Mouse (Mus musculus) brain, embryonic 18.5 days (tissue): ENCODE measurements at regions not wholly inside any gene's neighbourhood (a gene's known extent, or its start where the extent isn't known, plus 50 kb on each side); places are given as distances from the start of the nearest gene placed in this dataset.

Source experiments
- DNase-seq: peaks from one replicate; pipeline ENCODE4 v3.0.0-alpha.2; 2012; ENCODE audit warnings: low read depth, low spot score

DNA sequence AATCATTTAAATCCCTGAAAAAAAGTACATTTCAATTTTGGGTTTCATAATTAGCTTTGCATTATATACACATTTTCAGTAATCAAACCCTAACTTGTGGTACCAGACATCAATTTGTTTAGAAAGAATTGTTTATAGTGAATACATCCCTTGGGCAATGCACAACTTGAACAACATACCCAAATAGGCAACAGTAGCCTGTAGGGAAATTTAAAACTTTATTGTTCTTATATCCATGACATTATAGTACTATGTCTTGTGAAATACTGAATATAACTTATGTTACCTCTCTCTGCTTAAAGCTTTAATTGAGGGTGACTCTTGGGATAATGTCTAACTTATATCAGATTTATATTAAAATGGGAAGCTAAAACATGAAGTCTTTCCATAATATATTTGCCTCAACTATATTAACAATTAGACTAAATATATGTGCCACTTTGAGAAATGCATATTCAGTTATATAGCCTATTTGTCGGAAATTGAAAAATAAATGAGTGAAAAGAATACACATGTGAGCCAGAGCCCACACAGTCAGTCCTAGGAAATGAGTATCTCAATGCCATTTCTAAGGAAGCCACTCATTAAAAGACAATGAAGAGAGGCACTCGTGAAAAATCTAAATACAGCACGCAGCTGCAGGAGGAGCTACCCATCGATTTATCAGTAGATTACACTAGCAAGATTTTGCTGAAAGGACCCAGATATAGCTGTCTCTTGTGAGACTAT lies 458.1 kb upstream of the Slitrk6 start:
- no peak for DNase-seq

- no peak for DNase-seq
These were observed 448.0 kb upstream of the Slitrk5 start for GRCm38 (mm10) chr14:111226926-111227325.

DNA sequence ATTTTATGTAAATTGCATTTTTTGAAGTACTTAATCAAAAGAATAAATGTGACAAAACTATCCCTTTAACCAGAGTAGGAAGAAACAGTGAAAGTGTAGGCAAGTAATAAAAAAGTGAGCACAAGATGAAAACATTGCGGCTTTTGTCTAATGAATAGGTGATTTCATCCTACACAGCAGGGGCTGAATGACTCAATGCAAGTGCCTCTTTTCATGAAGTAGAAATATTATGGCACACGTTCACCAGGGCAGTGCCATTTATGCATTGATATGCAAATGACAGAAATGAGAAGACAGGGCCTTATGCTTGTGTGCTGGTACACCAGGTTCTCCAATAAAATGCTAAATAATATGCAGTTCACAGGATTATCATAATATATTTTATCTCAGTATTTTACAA lies 435.8 kb upstream of the Slitrk5 start:
- no peak for DNase-seq

DNA sequence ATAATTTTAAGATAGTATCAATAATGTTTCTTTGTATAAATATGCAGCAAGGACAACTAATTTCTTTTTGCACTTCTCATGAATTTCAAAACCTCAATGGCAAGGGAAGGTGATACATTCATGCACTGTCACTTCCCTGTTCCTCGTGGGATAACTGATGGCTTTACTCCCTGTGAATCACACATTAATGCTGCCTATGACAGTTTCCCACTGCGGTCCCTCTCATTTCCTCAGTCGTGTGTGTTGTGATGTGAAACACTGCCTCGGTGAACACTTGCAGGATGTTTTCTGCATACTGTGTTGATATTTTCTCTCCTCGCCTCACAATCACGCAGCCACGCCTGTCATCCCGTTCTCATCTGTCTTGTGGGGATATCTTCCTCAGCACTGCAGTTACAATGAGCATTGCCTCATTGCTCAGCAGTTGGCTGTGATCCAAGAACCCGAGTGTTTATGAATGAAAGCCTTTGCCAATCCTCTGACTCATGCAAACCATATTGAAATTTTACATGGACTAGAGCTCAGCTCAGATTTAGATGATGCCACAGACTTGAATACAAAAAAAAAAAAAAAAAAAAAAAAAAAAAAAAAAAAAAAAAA lies 425.4 kb upstream of the Slitrk5 start:
- peak; percentile 45 for DNase-seq

DNA sequence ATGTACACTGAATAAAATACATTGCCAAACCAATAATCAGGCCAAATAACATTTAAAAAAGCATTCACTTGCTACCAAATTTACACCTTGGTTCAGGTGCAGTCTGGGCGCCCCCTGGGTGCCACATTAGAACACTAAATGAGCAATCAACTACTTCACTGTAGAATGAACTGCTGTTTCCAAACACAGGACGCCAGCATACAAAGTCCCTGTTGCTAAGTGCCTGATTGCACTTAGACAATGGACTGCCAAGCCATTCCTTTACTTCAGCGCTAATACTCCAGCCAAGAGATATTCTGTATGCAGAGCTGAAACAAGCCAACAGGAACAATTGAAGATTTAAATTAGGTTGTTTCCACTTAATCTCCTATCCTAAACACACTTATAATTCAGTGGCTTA lies 421.7 kb upstream of the Slitrk5 start:
- no peak for DNase-seq

GRCm38 (mm10) chr14:111261696-111262095 lies 413.2 kb upstream of the Slitrk5 start:
- DNase-seq, result no peak

GRCm38 (mm10) chr14:111270239-111270638 lies 404.7 kb upstream of the Slitrk5 start:
- no peak for DNase-seq

- no peak for DNase-seq
These were observed 393.5 kb upstream of the Slitrk5 start for GRCm38 (mm10) chr14:111281354-111281753.

DNA sequence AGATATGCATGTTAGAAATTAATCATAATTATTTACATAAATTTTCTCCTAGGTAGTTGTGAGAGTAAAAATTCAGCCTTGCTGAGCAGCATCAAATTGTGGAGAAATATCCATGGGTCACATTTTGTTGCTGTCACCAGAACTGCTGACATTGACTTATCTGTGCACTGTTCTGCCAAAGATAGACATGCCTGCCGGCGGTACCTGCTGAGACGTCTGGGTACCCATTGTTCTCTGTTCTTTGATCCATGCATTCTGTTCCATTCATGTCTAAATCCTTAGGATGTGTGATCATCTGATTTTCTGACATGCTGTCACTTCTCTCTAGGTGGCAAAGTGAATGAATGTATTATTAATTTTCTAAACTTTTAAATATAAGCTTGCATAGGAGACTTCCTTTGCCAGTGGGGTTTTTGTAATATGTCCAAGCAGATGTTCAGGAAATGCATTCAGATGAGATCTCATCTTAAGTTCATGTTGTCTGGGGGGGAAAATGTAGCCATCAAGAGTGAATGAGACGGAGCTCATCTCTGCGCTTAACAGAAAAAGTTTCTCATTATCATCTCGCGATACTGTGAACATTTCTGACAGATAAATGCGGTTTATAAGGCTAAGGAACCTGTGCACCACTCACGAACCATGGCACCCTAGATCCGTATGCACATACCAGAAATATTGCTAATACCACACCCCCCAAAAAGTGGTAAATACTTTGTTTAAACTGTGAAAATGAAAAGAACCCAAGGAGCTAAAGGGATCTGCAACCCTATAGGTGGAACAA lies 391.0 kb upstream of the Slitrk5 start:
- DNase-seq, result no peak

DNA sequence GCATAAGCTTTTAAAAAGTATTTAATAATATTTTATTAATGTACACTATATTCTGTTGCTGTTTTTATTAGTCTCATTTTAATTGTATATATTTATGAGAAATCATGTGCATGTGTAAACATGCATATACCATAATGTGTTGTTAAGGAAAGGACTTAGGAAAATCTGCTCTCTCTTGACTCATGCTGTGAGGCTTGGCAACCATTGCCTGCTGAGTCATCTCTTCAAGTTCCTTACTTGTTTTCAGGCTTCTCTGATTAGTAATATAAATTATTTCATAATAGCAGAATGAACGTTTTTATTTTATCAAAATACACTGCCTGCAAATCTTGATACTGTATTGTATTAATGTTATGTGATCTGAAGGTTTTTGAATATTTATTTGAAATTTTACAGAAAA lies 388.9 kb upstream of the Slitrk5 start:
- DNase-seq, result no peak

GRCm38 (mm10) chr14:111295521-111295920 lies 379.4 kb upstream of the Slitrk5 start:
- no peak for DNase-seq

- no peak for DNase-seq
These were observed 377.1 kb upstream of the Slitrk5 start for GRCm38 (mm10) chr14:111297796-111298195.

- no peak for DNase-seq
These were observed 344.3 kb upstream of the Slitrk5 start for GRCm38 (mm10) chr14:111330570-111330969.

DNA sequence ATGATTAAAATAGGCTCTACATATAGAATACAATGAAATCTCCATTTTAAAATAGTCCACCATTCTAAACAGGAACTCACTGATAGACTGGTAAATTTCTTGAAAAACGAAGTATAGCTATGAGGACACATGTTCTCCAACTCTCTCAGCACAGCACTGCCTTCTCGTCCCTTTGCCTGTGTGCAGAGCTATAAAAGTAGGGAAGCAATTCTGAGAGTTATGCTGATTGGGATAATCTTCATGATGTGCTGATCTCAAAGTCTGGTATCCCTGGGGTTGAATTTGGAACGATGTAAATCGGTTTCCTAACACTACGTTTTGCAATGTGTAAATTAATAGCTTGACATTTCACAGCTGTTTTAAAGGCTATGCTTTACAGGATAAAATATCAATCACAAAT lies 321.4 kb upstream of the Slitrk5 start:
- no peak for DNase-seq

GRCm38 (mm10) chr14:111396803-111397202 lies 278.1 kb upstream of the Slitrk5 start:
- no peak for DNase-seq

DNA sequence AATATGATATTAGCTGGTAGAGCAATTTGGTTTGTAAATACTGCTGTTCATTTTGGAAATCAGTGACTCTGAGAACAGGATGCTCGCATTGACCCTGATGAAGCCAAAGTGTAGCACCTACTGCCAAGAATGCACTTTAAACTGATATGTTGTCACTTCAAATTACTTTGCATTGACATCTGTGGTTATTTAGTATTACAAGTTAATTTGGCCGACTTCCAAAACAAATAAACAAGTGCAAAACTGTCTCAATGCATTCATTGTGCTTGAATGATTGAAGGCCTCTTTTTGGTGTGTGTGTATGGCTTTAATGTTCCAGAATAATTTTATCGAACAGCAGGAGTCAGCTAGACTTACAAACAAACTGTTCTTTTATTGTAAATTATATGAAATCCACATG lies 274.1 kb upstream of the Slitrk5 start:
- DNase-seq, result peak; percentile 16

DNA sequence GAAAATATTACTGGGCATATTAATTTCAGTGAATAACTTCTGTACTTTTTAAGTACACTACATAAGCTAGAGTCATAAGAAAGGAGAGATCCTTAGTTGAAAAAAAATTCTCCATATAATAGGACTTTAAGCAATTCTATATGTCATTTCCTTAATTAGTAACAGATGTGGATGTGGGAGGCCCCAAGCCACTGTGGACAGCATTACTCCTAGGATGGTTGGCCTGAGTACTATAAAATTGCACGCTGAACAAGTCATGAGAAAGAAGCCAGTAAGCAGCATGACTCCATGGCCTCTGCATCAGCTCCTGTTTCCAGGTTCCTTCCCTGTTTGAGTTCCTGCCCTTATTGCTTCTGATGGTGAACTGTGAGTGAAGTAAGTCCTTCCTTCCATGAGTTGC lies 272.4 kb upstream of the Slitrk5 start:
- no peak for DNase-seq

- no peak for DNase-seq
These were observed 271.3 kb upstream of the Slitrk5 start for GRCm38 (mm10) chr14:111403555-111403954.

DNA sequence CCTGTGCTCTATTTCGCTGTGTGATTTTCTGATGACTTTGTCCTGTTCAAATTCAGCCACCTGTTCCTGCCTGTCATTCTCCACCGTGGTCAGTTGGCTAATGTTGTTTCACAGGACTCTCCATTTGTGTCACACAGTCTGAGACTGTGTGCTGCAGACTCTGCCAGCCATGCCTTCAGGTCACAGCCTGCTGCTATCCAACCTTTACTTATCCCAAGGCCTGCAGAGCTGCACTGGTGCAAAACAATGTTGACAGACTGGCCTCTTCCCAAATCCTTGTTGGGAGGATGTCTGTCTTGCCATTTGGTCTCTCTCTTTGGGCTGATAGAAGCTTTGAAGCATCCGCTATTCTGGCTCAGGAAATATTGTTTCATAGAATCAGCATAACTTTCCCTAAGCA lies 261.4 kb upstream of the Slitrk5 start:
- no peak for DNase-seq

DNA sequence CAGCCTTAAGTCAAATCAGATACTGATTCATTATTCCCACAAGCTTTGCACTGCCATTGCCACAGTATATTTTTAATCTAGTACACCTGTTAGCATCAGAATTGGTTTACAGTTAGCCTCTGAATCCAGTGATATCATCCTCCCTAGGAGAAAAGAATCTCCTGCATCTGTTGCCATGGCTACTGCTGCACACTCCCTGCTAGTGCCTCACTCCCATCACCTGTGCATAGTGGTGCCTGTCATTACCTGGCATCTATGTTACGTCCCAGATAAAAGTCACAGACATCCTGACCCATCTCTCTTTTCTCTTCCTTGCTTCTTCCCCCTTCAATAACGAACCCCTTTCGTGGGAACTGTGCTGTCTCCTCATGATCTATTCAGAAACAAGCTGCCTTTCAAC lies 256.4 kb upstream of the Slitrk5 start:
- no peak for DNase-seq

- no peak for DNase-seq
These were observed 245.6 kb upstream of the Slitrk5 start for GRCm38 (mm10) chr14:111429101-111429857.
